Mouse (Mus musculus): ENCODE measurements around the gene Prkci. TPM values are rescaled to one million over a fixed set of nuclear protein-coding genes. Genes with fewer than 3 reads are reported as not detected.

Gene Prkci
- total and polyA plus RNA-seq, 2 experiments, result 4.4 to 11.6 TPM

GRCm38 (mm10) chr3:31051730-31052129, 56.2 kb downstream of the Prkci start:
- no peaks in the 10 kb centered on the region for H3K4me1 ChIP-seq (ENCODE audit: control insufficient read depth, insufficient read depth, low read length)
- TF ChIP-seq POLR2A (IDR thresholded peaks at IDR 0.05; ENCODE audit: extremely low read depth, insufficient read depth, low read length) (no peak), CTCF (IDR thresholded peaks at IDR 0.05; ENCODE audit: low read depth, low read length) (no peak)
- DNase-seq (ENCODE audit: extremely low read depth, low read depth, low spot score), result no peak
- H3K79me2 ChIP-seq (ENCODE audit: control insufficient read depth, insufficient read depth, low read length), result no peaks in the 10 kb centered on the region
- no peaks in the 10 kb centered on the region for H3K27me3 ChIP-seq (ENCODE audit: control insufficient read depth, insufficient read depth, low read length)
- 96% methylated on average over 9 of the region's 9 CpGs for WGBS
- H3K36me3 ChIP-seq (ENCODE audit: control insufficient read depth, insufficient read depth, low read length), result peaks cover 9% of the 10 kb centered on the region; the same call in 1 of the 2 replicates
- no peak overlapping the region for H3K9ac ChIP-seq (ENCODE audit: low read depth, low read length)
- H3K27ac ChIP-seq (replicated peaks; ENCODE audit: insufficient read depth, low read depth, low read length), result no peak overlapping the region
- no peak overlapping the region for H3K4me3 ChIP-seq (ENCODE audit: insufficient read depth, low read depth, low read length)

DNA sequence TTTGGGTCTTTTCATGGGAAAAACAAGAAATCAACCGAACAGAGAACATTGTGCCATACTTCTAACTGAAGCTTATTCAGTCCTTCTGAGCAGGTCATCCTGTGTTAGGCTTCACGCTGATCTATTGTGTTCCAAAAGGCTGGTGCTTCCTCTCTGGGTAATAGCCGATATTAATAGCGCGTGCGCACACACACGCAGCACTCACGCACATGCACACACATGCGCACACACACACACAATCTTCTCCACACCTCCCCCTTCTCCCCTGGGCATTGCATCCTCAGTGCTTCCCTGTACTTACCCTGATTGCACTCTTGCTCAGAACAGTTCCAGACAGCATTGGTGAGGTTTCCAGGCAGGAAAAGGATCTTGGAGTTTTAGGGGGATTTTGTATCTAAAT, 57.6 kb downstream of the Prkci start:
- H3K9ac ChIP-seq (ENCODE audit: low read depth, low read length), result no peak overlapping the region
- H3K27me3 ChIP-seq (ENCODE audit: control insufficient read depth, insufficient read depth, low read length), result no peaks in the 10 kb centered on the region
- H3K4me1 ChIP-seq (ENCODE audit: control insufficient read depth, insufficient read depth, low read length), result no peaks in the 10 kb centered on the region
- 91% methylated on average over 9 of the region's 9 CpGs for WGBS
- DNase-seq (ENCODE audit: extremely low read depth, low read depth, low spot score), result no peak
- no peak overlapping the region for H3K4me3 ChIP-seq (ENCODE audit: insufficient read depth, low read depth, low read length)
- H3K36me3 ChIP-seq (ENCODE audit: control insufficient read depth, insufficient read depth, low read length), result peaks cover 7% of the 10 kb centered on the region; the same call in 1 of the 2 replicates
- TF ChIP-seq POLR2A (IDR thresholded peaks at IDR 0.05; ENCODE audit: extremely low read depth, insufficient read depth, low read length), result no peak
- no peak for TF ChIP-seq CTCF (IDR thresholded peaks at IDR 0.05; ENCODE audit: low read depth, low read length)
- H3K27ac ChIP-seq (replicated peaks; ENCODE audit: insufficient read depth, low read depth, low read length), result no peak overlapping the region
- no peaks in the 10 kb centered on the region for H3K79me2 ChIP-seq (ENCODE audit: control insufficient read depth, insufficient read depth, low read length)

DNA sequence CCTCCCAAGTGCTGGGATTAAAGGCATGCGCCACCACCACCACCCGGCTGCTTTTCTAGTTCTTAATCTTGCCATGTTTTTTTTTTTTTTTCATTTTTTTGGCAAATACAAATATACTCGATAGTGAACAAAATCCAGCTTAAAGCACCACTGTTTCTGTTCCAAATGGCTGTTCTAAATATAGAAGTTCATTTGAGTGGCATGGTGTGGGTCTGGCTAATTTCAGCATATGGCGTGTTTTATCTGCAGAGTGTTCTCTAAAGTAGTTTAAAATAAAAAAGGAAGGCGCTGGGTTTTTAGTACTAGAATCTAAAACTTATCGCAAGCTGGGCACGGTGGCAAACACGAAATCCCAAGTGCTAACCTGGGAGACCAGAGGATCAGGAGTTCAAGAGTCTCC, 59.3 kb downstream of the Prkci start:
- Histone ChIP-seq H3K9ac (ENCODE audit: low read depth, low read length) (no peak overlapping the region), H3K79me2 (ENCODE audit: control insufficient read depth, insufficient read depth, low read length) (no peaks in the 10 kb centered on the region), H3K4me1 (ENCODE audit: control insufficient read depth, insufficient read depth, low read length) (no peaks in the 10 kb centered on the region), H3K4me3 (ENCODE audit: insufficient read depth, low read depth, low read length) (no peak overlapping the region), H3K27me3 (ENCODE audit: control insufficient read depth, insufficient read depth, low read length) (no peaks in the 10 kb centered on the region), H3K27ac (replicated peaks; ENCODE audit: insufficient read depth, low read depth, low read length) (no peak overlapping the region), H3K36me3 (ENCODE audit: control insufficient read depth, insufficient read depth, low read length) (peaks cover 4% of the 10 kb centered on the region; the same call in 1 of the 2 replicates)
- TF ChIP-seq POLR2A (IDR thresholded peaks at IDR 0.05; ENCODE audit: extremely low read depth, insufficient read depth, low read length) (no peak), CTCF (IDR thresholded peaks at IDR 0.05; ENCODE audit: low read depth, low read length) (no peak)
- 89% methylated on average over 8 of the region's 8 CpGs for WGBS
- no peak for DNase-seq (ENCODE audit: extremely low read depth, low read depth, low spot score)

DNA sequence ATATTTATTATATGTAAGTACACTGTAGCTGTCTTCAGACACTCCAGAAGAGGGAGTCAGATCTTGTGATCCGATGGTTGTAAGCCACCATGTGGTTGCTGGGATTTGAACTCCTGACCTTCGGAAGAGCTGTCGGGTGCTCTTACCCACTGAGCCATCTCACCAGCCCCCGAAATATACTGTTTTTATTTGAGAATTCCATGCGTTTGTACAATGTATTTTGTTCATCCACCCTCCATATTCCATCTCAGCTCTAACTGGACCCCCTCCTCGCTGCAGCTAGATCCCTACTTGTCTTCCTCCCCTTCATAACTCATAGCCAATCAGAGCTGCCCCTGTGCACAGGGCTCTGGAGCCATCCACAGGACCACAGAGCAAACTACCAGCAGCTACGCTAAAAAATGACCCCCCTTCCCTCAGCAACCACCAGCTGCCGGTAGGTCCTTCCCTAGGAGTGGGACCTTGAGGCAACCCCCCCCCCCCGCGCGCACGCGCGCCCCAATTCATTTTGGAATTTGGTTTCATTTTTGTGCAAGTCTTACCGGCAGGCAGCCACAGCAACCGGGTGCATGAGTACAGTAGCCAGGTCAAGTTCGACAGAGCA, 60.6 kb downstream of the Prkci start:
- no peak for TF ChIP-seq POLR2A (IDR thresholded peaks at IDR 0.05; ENCODE audit: extremely low read depth, insufficient read depth, low read length)
- TF ChIP-seq CTCF (IDR thresholded peaks at IDR 0.05; ENCODE audit: low read depth, low read length), result no peak
- Histone ChIP-seq H3K79me2 (ENCODE audit: control insufficient read depth, insufficient read depth, low read length) (no peaks in the 10 kb centered on the region), H3K27me3 (ENCODE audit: control insufficient read depth, insufficient read depth, low read length) (no peaks in the 10 kb centered on the region), H3K9ac (ENCODE audit: low read depth, low read length) (0 out of 2 replicates have a peak overlapping the region, but pooled peaks have one; percentile 5), H3K36me3 (ENCODE audit: control insufficient read depth, insufficient read depth, low read length) (peaks cover 2% of the 10 kb centered on the region; the same call in 1 of the 2 replicates), H3K4me1 (ENCODE audit: control insufficient read depth, insufficient read depth, low read length) (no peaks in the 10 kb centered on the region), H3K4me3 (ENCODE audit: insufficient read depth, low read depth, low read length) (peak overlapping the region; percentile 40), H3K27ac (replicated peaks; ENCODE audit: insufficient read depth, low read depth, low read length) (no peak overlapping the region)
- peak; percentile 12 for DNase-seq (ENCODE audit: extremely low read depth, low read depth, low spot score)
- 15% methylated on average over 17 of the region's 17 CpGs for WGBS

GRCm38 (mm10) chr3:31056651-31057627, 61.4 kb downstream of the Prkci start:
- no peak for TF ChIP-seq POLR2A (IDR thresholded peaks at IDR 0.05; ENCODE audit: extremely low read depth, insufficient read depth, low read length)
- peak; percentile 71 for TF ChIP-seq CTCF (IDR thresholded peaks at IDR 0.05; ENCODE audit: low read depth, low read length)
- WGBS, result under 1% methylated on average over 30 of the region's 30 CpGs
- peak overlapping the region; percentile 40 for H3K4me3 ChIP-seq (ENCODE audit: insufficient read depth, low read depth, low read length)
- no peaks in the 10 kb centered on the region for H3K36me3 ChIP-seq (ENCODE audit: control insufficient read depth, insufficient read depth, low read length)
- no peaks in the 10 kb centered on the region for H3K27me3 ChIP-seq (ENCODE audit: control insufficient read depth, insufficient read depth, low read length)
- H3K27ac ChIP-seq (replicated peaks; ENCODE audit: insufficient read depth, low read depth, low read length), result peak overlapping the region; percentile 29
- peak; percentile 86 for DNase-seq (ENCODE audit: extremely low read depth, low read depth, low spot score)
- H3K4me1 ChIP-seq (ENCODE audit: control insufficient read depth, insufficient read depth, low read length), result no peaks in the 10 kb centered on the region
- H3K79me2 ChIP-seq (ENCODE audit: control insufficient read depth, insufficient read depth, low read length), result no peaks in the 10 kb centered on the region
- peak overlapping the region; percentile 29 for H3K9ac ChIP-seq (ENCODE audit: low read depth, low read length)

Measured in liver, adult 2 months (tissue).